Mouse (Mus musculus) right cerebral cortex, postnatal 36 days (tissue): Measurements from ENCODE around the gene Serping1.
A peak's percentile ranks its signal among the peaks of the same experiment; 100 is the strongest.

Source experiments
- DNase-seq, 2 experiments: peaks; one replicate each; pipeline ENCODE4 v3.0.0; 2022; ENCODE audit warnings: low spot score in 2 of 2, mixed read lengths in 1 of 2

Gene Serping1

GRCm38 (mm10) chr2:84783315-84783714 is 8.1 kb upstream of the Serping1 start:
- no peak for DNase-seq

DNA sequence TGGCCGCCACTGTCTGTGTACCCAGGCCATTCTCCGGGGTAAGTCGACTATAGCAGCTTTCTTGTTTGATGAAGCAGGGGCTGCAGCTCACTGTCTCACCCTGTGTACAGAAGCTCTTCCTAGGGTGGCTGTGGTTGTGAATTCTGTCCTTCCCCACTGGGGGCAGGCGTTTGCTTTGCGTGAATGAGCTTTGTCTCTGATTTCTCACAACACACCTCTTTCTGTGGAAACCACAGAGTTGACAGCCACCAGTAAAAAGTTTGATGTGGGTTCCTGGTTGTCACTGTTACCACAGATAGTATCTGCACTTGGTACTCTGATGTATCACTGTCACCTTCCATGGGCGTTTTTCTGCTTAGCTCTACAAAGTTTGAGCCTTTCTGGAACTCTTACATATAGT is 4.0 kb upstream of the Serping1 start:
- no peak for DNase-seq

DNA sequence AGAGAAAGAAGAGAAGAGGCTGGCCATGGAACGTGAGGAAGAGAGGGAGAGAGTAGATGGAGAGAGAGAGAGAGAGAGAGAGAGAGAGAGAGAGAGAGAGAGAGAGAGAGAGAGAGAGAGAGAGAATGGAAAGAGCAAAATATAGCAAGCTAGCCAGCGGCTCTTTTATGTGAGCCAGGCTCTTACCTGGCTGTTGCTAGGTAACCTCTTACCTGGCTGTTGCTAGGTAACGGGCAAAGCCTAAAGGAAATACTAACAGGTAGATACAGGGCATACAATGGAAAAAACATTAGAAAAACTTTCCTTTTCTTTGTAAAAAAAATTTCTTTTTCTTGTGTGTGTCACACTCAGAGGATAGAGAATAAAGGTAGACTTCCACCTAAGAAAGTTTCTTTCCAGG is 2.5 kb upstream of the Serping1 start:
- DNase-seq: no peak

DNA sequence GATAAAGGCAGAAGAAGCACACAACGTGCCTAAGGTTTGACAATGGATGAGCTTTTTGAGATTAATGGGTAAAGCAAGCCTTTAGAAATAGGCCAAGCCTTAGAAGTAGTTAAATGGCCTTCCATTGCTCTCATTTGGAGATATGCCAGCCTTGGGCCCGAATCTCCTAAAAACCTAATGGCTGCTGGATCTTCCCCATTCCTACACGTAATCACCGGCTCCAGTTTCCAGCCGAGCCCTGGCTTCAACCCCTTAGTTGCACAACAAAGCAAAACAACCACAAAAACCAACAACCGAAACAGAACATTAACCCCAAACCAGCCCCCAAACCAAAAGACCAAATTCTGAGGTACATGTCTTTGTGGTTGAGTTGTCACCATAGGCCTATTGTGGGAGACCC is 421 bp upstream of the Serping1 start:
- DNase-seq: no peak

DNA sequence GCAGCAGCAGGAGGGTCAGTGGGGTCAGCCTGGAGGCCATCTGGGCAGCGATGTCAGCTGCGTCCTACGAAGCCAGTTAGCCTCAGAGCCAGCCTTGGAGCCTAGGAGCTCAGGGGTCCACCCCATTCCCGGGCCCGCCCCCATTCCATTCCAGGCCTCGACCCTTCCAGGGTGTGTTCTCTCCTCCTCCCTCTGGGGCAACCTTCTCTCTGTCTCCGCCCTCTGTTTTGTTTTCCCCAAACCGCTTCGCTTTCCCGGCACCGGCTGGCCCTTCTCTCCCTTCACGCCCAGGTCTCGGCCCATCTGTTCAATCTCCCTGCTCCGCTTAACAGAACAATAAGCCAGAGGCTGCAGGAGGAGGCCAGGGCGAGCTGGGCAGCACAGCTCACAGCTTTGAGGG is 493 bp downstream of the Serping1 start:
- DNase-seq: peak in 1 of 2 experiments; percentile 2

- no peak for DNase-seq
Measured at GRCm38 (mm10) chr2:84773195-84773594, 2.0 kb downstream of the Serping1 start.

- no peak for DNase-seq
Measured at GRCm38 (mm10) chr2:84772454-84772853, 2.8 kb downstream of the Serping1 start.

- no peak for DNase-seq
Measured at GRCm38 (mm10) chr2:84770501-84770900, 4.7 kb downstream of the Serping1 start.

- no peak for DNase-seq
Measured at GRCm38 (mm10) chr2:84762818-84763217, 12.4 kb downstream of the Serping1 start.

DNA sequence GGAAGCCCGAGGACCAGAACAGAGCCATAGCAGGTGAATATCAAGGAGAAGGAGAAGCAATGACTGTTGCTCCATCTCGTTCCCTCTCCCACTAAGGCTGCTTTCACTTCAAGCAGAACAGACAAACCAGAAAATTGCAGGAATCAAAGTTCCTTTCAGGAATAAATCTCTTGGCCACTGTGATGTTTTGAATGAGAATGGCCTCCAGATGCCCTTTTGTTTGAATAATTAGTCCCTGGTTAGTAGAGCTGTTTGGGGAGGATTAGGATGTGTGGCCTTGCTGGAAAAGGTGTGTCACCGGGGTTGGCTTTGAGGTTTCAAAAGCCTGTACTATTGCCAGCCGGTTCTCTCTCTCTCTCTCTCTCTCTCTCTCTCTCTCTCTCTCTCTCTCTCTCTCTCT is 12.9 kb downstream of the Serping1 start:
- DNase-seq: no peak

DNA sequence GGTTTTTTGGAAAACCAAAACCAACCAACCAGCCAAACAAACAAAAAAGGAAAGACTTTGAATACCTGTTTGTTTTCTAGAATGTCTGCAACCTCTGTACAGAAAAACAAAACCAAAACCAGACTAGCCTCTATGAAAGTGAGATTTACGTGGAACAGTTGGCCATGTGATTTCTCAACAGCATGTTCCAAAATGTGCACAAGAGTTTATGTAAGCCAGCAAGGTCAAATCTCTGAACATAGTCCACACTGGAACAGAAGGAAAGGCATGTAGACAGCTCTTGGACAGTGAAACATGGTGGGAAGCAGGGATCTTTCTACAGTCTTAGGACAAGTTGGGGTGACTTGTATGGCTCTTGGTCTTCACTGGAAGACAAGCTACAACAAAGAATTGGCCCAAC is 13.4 kb downstream of the Serping1 start:
- no peak for DNase-seq

DNA sequence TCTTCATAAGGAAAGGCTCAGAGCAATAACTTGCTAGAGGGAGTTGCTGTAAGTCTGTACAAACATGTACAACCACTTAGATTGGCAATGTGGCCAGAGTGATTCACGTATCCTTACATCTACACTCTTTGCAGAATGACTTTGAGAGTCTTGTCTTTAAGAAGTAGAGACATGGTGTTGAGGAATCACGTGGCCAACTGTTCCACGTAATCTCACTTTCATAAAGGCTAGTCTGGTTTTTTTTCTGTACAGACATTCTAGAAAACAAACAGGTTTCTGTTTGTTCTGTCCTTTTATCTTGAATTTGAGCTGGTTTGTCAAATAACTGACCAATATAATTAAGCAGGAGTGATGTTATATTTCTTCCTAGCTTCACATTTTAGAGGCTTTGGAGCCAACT is 13.9 kb downstream of the Serping1 start:
- DNase-seq: no peak

DNA sequence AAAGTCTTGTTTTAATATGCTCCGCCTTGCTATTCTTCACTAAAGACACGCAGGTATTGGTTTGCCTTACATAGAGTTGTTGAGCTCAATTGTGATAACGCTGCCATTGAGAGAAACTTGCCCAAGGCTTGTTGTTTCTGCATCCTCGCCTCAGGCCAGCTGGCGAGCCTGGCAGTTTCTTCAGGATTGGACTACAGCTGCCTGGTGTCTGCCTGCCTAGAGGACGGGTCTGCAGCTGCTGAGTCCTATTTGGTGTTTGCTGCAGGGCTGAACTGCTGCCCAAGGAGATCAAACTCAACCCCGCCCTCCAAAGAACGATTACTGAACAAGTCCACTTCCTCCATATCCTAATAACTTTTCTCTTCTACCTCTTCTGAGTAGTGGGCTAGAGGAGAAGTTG is 14.5 kb downstream of the Serping1 start:
- no peak for DNase-seq

- peak in 1 of 2 experiments; percentile 3 for DNase-seq
Measured at GRCm38 (mm10) chr2:84758542-84759127, 16.6 kb downstream of the Serping1 start.

- no peak for DNase-seq
Measured at GRCm38 (mm10) chr2:84757026-84757682, 18.1 kb downstream of the Serping1 start.

DNA sequence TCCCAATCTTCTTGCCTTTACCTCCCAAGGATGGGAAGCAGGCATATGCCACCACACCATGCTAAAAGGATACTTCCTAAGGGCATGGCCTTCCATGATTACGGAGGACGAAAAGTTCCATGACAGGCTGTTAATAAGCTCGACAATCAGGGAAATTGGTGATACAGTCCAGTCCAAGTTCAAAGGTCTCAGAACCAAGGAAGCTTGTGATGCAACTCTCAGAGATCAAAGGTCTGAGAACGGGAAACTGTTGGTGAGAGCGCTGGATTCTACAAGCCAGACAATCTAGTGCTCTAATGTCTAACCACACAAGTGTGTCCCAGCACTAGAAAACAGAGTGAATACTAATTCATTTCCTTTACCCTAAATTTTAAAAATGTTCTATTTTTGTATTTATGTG is 19.0 kb downstream of the Serping1 start:
- no peak for DNase-seq

DNA sequence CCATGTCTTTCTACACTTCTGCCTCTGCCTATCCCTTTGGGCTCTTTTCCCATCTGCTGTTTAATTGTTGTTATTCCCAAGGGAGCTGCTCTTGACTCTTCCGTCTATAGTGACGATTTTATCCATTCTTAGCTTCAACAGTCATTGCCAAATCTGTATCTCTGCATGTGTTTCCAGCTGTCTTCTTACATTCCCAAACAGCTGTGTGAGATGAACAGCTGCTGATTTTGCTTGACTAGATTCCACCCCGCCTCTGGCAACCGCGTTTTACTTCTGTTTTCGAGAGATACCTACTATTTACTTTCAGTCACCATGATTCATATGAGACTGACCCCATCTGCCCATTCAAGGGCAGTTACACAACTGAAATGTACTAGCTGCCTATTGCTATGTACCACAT is 25.1 kb downstream of the Serping1 start:
- DNase-seq: no peak

DNA sequence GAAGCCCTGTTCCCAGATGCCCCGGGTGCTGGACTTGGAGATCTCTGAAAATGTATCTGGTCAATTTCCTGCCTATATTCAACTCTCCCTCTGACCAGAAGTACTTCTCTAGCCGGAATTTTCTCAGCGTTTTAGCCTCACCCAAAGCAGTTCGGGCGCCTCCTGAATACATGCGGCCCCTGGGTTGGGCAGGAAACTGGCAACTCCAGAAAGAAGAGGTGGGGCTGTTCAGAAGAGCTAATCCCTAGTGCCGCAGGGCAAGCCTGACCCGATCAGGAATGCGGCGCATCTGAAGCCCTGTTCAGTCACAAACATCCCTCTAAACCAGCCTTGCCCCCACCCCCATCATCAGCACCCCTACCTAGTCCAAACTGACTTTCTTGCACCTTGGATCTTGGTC is 31.1 kb downstream of the Serping1 start:
- no peak for DNase-seq

DNA sequence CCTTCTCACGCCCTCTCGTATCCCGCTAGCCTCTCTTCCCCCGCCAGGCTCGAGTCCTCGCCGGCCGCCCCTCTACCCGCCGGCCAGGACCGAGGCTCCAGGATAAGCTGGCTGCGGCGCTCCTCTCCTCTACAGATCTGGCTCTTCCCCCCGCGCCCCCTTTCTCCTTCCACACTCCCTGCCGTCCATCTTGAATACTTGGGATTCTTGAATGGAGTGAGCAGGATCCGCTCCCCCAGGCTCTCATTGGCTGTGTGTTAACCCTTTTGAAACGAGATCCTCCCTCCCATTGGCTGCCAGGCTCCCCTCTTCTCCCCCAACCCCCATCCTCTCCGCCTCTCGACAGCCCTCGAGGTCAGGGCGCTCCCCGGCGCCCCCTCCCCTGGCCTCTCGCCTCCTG is 31.7 kb downstream of the Serping1 start, which contains the start of gene Gm19426:
TSS of gene Gm19426 (minus strand) at position 95 of the 400 bp plus-strand sequence.
- DNase-seq: peak; percentile 44 to 51

DNA sequence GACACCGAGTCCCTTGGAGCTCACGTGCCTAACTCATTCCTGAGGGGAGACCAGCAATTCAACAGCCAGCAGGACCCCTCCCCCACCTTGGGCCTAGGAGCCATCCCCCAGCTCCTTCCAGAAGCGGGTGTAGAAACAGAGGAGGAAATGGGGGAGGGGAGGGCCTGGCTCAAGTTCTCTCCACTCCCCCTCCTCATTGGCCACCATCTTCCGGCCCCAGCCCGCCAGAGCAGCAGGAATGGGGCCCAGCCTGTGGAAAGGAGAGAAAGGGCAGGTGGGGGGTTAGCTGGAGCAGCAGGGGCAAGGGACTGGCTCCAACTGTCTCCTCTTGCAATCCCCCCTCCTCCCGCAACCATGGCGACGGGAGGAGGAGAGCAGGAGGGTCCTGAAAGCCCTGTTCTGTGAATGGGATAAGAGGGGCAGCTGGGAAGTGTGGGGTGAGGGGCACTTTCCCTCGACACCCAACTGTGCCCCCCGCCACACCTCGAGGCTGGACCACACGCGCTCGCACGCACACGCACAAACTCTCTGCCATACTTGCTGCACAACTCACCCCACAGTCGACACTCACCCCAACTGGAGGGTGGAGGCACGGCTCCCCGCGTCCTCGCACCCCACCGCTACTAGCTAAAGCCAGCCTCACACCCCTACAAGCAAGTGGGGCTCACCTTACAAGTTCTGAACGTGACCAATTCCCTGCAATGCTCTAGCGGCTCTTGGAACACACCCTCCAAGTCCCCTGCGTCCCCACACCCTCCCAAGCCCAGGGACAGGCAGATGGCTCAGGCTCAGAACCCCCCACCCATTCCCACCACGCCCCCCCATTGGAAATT is 32.6 kb downstream of the Serping1 start:
- no peak for DNase-seq

GRCm38 (mm10) chr2:84741841-84742450 is 33.3 kb downstream of the Serping1 start:
- no peak for DNase-seq

DNA sequence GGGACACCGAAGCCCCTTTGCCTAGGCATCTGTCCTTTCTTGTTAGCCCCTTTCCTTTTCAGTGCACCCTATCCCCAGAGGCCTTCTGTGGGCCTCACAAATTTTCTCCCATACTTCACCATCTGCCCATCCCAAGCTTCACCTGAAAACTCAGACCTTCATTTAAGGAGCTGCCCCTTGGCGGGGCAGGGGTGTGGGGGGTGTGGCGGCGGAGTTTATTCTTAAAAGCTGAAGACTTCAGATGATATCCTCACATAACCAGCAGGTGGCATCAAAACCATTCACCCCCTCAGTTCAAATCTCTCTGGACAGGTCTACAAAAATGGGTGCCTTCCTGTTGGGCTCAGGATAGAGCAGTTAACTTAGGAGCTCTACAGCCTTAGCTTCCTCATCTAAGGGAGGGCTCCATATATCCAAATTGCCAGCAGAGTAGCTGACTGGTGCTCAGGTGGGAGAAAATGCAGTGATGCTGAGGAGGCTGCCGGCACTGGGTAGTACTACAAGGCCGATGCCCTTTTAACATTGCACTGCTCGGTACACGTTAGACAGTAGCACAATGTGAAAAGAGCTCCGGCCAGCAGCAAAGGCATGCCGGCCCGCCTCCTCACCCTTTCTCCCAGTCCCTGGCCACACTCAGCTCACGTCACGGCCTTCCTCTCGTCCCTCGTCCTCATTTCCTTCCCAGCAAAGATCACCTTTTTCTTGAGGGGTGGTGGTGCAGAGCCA is 34.5 kb downstream of the Serping1 start:
- no peak for DNase-seq
